Mouse (Mus musculus): ENCODE results near the gene Olfr734. TPM values are rescaled to one million over a fixed set of nuclear protein-coding genes. Genes with fewer than 3 reads are reported as not detected.

Olfr734 gene
- polyA plus RNA-seq (2012; fragmentation: generic; extraction: Trizol), result not detected
- long read RNA-seq, experiment 1, result 0 reads
- long read RNA-seq, experiment 2, result 0 reads

DNA sequence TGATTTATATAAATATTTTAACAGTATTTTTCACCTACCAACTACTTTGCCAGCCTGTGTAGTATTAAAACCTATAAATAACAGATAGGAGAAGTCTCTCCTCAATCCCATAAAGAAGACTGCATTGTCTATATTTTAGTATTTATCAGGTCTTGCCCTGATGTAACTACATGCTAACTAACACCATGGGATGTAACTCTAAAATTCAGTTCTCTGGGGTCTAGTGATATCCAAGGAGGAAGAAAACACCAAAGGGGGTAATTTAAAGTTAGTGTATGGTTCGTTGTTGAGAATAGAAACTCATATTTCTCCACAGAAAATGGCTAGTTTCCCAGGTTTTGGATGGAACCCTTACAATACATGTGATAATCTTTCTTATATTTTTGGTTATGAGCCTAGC lies at the start of gene Olfr734:
Olfr734 (minus strand) TSS at position 101 of the 400 bp plus-strand sequence.
- no peaks in the 10 kb centered on the region for H3K79me2 ChIP-seq (ENCODE audit: control insufficient read depth, insufficient read depth)
- H3ac ChIP-seq (ENCODE audit: control insufficient read depth, insufficient read length, low read depth), result no peak within 1 kb of the TSS
- H3K36me3 ChIP-seq (ENCODE audit: control insufficient read depth, insufficient read depth), result no peaks in the 10 kb centered on the region
- no peaks in the 10 kb centered on the region for H3K79me3 ChIP-seq (ENCODE audit: low read depth)
- no peaks in the 10 kb centered on the region for H3K27me3 ChIP-seq (ENCODE audit: control insufficient read depth, insufficient read depth, insufficient read length)
- TF ChIP-seq MYOG (IDR thresholded peaks at IDR 0.05; ENCODE audit: control insufficient read depth, extremely low read depth, insufficient read length), result no peak
- no peak for TF ChIP-seq CEBPB (IDR thresholded peaks at IDR 0.05; ENCODE audit: low read depth)
- TF ChIP-seq MYOD1 (IDR thresholded peaks at IDR 0.05; ENCODE audit: control insufficient read depth, insufficient read length, low read depth), result no peak
- TF ChIP-seq USF1 (IDR thresholded peaks at IDR 0.05; ENCODE audit: low read depth), result no peak
- no peak for TF ChIP-seq MAX (IDR thresholded peaks at IDR 0.05)
- TF ChIP-seq CTCF (IDR thresholded peaks at IDR 0.05; ENCODE audit: control insufficient read depth, insufficient read depth, insufficient read length), result no peak
- TF ChIP-seq FOSL1 (IDR thresholded peaks at IDR 0.05; ENCODE audit: insufficient read depth, low read length, poor library complexity, severe bottlenecking), result no peak
- H3K4me3 ChIP-seq (ENCODE audit: insufficient read depth, poor library complexity, severe bottlenecking), result no peak within 1 kb of the TSS

DNA sequence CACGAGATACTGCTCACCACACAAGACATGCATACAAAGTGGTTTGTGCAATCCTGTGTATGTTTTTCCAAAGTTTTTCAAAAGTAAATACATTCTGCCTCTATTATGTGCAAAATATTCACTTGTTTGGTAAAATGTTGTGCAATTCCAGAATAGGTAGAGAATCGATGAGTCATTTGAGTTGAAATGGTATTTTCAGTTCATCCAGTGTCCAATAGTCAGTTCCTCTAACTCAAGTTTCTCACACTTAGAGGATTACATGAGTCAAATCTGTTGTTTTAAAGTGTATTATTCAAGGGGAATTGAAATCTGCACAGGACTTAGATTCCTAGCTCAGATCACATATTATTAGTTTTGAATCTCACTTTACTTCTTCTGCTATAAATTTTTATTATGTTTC lies 37.0 kb upstream of the Olfr734 start:
- Histone ChIP-seq H3K4me3 (ENCODE audit: insufficient read depth, poor library complexity, severe bottlenecking) (no peak overlapping the region), H3K27me3 (ENCODE audit: control insufficient read depth, insufficient read depth, insufficient read length) (no peaks in the 10 kb centered on the region), H3ac (ENCODE audit: control insufficient read depth, insufficient read length, low read depth) (no peak overlapping the region), H3K79me2 (ENCODE audit: control insufficient read depth, insufficient read depth) (no peaks in the 10 kb centered on the region), H3K36me3 (ENCODE audit: control insufficient read depth, insufficient read depth) (no peaks in the 10 kb centered on the region), H3K79me3 (ENCODE audit: low read depth) (no peaks in the 10 kb centered on the region)
- TF ChIP-seq MYOG (IDR thresholded peaks at IDR 0.05; ENCODE audit: control insufficient read depth, extremely low read depth, insufficient read length) (no peak), MYOD1 (IDR thresholded peaks at IDR 0.05; ENCODE audit: control insufficient read depth, insufficient read length, low read depth) (no peak), CTCF (IDR thresholded peaks at IDR 0.05; ENCODE audit: control insufficient read depth, insufficient read depth, insufficient read length) (no peak), USF1 (IDR thresholded peaks at IDR 0.05; ENCODE audit: low read depth) (no peak), FOSL1 (IDR thresholded peaks at IDR 0.05; ENCODE audit: insufficient read depth, low read length, poor library complexity, severe bottlenecking) (no peak), CEBPB (IDR thresholded peaks at IDR 0.05; ENCODE audit: low read depth) (no peak), MAX (IDR thresholded peaks at IDR 0.05) (no peak)

DNA sequence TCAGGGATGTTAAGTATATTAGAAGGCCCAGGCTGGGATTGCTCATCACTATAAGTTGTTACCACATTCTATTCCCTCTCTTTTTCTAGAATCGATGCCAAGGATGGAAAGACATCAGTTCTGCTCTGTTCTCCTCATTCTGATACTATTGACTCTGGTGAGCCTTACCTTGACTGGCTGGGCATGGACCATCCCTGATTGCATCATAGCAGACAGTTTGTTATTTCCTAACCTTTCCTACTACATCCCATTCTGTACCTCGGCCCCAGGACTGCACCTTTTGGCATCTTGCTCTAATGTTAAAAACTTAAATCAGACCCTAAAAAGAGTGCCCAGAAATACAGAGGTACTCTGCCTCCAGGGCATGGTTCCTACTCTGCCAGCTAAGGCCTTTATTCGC lies 33.9 kb upstream of the Olfr734 start:
- H3ac ChIP-seq (ENCODE audit: control insufficient read depth, insufficient read length, low read depth), result no peak overlapping the region
- no peaks in the 10 kb centered on the region for H3K27me3 ChIP-seq (ENCODE audit: control insufficient read depth, insufficient read depth, insufficient read length)
- H3K36me3 ChIP-seq (ENCODE audit: control insufficient read depth, insufficient read depth), result no peaks in the 10 kb centered on the region
- no peaks in the 10 kb centered on the region for H3K79me2 ChIP-seq (ENCODE audit: control insufficient read depth, insufficient read depth)
- H3K79me3 ChIP-seq (ENCODE audit: low read depth), result no peaks in the 10 kb centered on the region
- TF ChIP-seq CTCF (IDR thresholded peaks at IDR 0.05; ENCODE audit: control insufficient read depth, insufficient read depth, insufficient read length) (no peak), CEBPB (IDR thresholded peaks at IDR 0.05; ENCODE audit: low read depth) (no peak), MYOG (IDR thresholded peaks at IDR 0.05; ENCODE audit: control insufficient read depth, extremely low read depth, insufficient read length) (no peak), USF1 (IDR thresholded peaks at IDR 0.05; ENCODE audit: low read depth) (no peak), MAX (IDR thresholded peaks at IDR 0.05) (no peak), MYOD1 (IDR thresholded peaks at IDR 0.05; ENCODE audit: control insufficient read depth, insufficient read length, low read depth) (no peak), FOSL1 (IDR thresholded peaks at IDR 0.05; ENCODE audit: insufficient read depth, low read length, poor library complexity, severe bottlenecking) (no peak)
- no peak overlapping the region for H3K4me3 ChIP-seq (ENCODE audit: insufficient read depth, poor library complexity, severe bottlenecking)

DNA sequence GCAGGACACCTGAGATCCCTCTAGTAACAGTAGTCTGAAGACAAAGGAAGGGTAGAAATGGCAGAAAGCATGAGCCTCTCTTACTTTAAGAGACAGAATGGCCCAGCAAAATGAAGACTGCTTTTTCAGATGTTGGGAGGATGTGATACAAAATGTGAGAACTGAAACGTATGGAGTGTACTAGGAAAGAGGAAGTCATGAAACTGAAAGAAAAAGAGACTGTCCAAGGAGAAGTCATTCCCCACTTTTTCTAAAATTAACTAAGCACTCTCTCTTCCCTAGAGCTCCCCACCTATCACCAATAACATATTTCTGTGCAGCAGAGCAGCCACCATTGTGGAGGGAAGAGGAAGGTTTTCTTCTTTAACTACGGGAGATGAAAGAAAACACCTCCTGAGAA lies 31.0 kb upstream of the Olfr734 start, which contains the start of gene Tlr11:
Tlr11 (plus strand) TSS at position 322 of the 400 bp plus-strand sequence.
- no peak within 1 kb of the TSS for H3K4me3 ChIP-seq (ENCODE audit: insufficient read depth, poor library complexity, severe bottlenecking)
- H3K36me3 ChIP-seq (ENCODE audit: control insufficient read depth, insufficient read depth), result no peaks in the 10 kb centered on the region
- H3K79me2 ChIP-seq (ENCODE audit: control insufficient read depth, insufficient read depth), result no peaks in the 10 kb centered on the region
- TF ChIP-seq MYOD1 (IDR thresholded peaks at IDR 0.05; ENCODE audit: control insufficient read depth, insufficient read length, low read depth) (no peak), MYOG (IDR thresholded peaks at IDR 0.05; ENCODE audit: control insufficient read depth, extremely low read depth, insufficient read length) (no peak), CTCF (IDR thresholded peaks at IDR 0.05; ENCODE audit: control insufficient read depth, insufficient read depth, insufficient read length) (no peak), MAX (IDR thresholded peaks at IDR 0.05) (no peak), CEBPB (IDR thresholded peaks at IDR 0.05; ENCODE audit: low read depth) (no peak), USF1 (IDR thresholded peaks at IDR 0.05; ENCODE audit: low read depth) (no peak), FOSL1 (IDR thresholded peaks at IDR 0.05; ENCODE audit: insufficient read depth, low read length, poor library complexity, severe bottlenecking) (no peak)
- no peaks in the 10 kb centered on the region for H3K27me3 ChIP-seq (ENCODE audit: control insufficient read depth, insufficient read depth, insufficient read length)
- H3ac ChIP-seq (ENCODE audit: control insufficient read depth, insufficient read length, low read depth), result no peak within 1 kb of the TSS
- no peaks in the 10 kb centered on the region for H3K79me3 ChIP-seq (ENCODE audit: low read depth)

DNA sequence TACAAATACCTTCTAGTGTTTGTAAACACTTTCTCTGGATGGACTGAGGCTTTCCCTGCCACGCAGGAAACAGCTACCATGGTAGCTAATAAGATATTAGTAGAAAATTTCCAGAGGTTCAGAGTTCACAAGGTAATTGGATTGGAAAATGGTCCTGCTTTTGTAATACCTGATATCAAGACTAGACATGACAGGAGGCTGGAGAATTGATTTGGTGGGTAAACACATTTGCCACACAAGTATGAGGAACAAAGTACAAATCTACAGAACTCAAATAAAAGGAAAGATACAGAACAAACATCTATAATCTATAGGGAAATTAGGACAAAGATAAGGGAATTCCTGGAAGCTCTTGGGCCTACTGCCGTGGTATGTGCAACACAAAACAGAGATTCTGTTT lies 30.2 kb upstream of the Olfr734 start:
- no peaks in the 10 kb centered on the region for H3K79me3 ChIP-seq (ENCODE audit: low read depth)
- no peaks in the 10 kb centered on the region for H3K27me3 ChIP-seq (ENCODE audit: control insufficient read depth, insufficient read depth, insufficient read length)
- H3ac ChIP-seq (ENCODE audit: control insufficient read depth, insufficient read length, low read depth), result no peak overlapping the region
- TF ChIP-seq FOSL1 (IDR thresholded peaks at IDR 0.05; ENCODE audit: insufficient read depth, low read length, poor library complexity, severe bottlenecking) (no peak), USF1 (IDR thresholded peaks at IDR 0.05; ENCODE audit: low read depth) (no peak), MYOG (IDR thresholded peaks at IDR 0.05; ENCODE audit: control insufficient read depth, extremely low read depth, insufficient read length) (no peak), MAX (IDR thresholded peaks at IDR 0.05) (no peak), CEBPB (IDR thresholded peaks at IDR 0.05; ENCODE audit: low read depth) (no peak), MYOD1 (IDR thresholded peaks at IDR 0.05; ENCODE audit: control insufficient read depth, insufficient read length, low read depth) (no peak), CTCF (IDR thresholded peaks at IDR 0.05; ENCODE audit: control insufficient read depth, insufficient read depth, insufficient read length) (no peak)
- no peaks in the 10 kb centered on the region for H3K79me2 ChIP-seq (ENCODE audit: control insufficient read depth, insufficient read depth)
- no peaks in the 10 kb centered on the region for H3K36me3 ChIP-seq (ENCODE audit: control insufficient read depth, insufficient read depth)
- no peak overlapping the region for H3K4me3 ChIP-seq (ENCODE audit: insufficient read depth, poor library complexity, severe bottlenecking)
